Mouse (Mus musculus): Measurements from ENCODE around the gene Gadd45b. TPM values are rescaled to one million over a fixed set of nuclear protein-coding genes. Genes with fewer than 3 reads are reported as not detected.

Gadd45b gene
- polyA plus RNA-seq, 1 experiment from 2014 or later: 12.3 TPM

DNA sequence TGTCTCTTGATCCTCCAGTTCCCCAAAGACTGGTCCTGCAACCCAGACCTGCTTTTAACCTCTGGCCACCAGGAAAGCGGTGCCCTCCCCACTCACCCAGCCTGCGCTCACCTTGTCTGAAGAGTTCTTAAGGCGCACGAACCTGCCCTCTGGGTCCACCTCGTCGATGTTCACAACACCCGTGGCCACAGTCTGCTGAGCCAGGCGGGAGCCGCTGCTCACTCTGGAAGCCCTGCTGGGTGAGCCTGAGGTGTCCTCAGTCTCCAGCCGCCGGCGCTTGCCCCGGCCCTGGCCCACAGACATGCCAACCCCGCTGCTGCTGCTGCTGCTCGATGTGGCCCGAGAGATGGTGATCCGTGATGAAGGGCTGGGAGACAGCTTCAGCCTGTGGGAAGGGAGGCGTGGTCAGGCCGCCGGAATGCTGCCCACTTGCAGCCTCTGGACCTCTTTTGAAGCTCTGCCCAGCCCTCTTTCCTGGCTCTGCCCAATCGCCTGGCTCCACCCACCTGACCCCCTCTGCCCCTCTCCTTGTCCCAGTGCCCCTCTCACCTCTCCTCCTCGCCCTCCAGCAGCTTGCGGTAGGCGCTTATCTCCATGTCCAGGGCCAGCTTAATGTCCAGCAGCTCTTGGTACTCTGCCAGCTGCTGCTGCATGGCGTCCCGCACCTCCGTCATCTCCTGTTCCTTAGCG, 25.7 kb upstream of the Gadd45b start:
- no peak overlapping the region for H3K4me3 ChIP-seq (ENCODE audit: low read depth, low read length)
- H3K27me3 ChIP-seq (ENCODE audit: control insufficient read depth, insufficient read depth, low read length): no peaks in the 10 kb centered on the region
- H3K9ac ChIP-seq (ENCODE audit: low read length): no peak overlapping the region
- peaks cover 29% of the 10 kb centered on the region for H3K36me3 ChIP-seq (ENCODE audit: control insufficient read depth, insufficient read depth, low read length)
- WGBS: 88% methylated on average over 28 of the region's 28 CpGs
- no peak overlapping the region for H3K27ac ChIP-seq (replicated peaks; ENCODE audit: low read depth, low read length)
- peaks cover 6% of the 10 kb centered on the region; the same call in 1 of the 2 replicates for H3K4me1 ChIP-seq (ENCODE audit: control insufficient read depth, insufficient read depth, low read length)
- ATAC-seq (ENCODE audit: insufficient number of reproducible peaks, low FRiP score, low TSS enrichment, low read depth) (no peak), DNase-seq (ENCODE audit: low spot score) (no peak)
- H3K9me3 ChIP-seq (ENCODE audit: control insufficient read depth, low read length): no peaks in the 10 kb centered on the region
- H3K4me2 ChIP-seq (ENCODE audit: low read depth, severe bottlenecking): no peak overlapping the region

DNA sequence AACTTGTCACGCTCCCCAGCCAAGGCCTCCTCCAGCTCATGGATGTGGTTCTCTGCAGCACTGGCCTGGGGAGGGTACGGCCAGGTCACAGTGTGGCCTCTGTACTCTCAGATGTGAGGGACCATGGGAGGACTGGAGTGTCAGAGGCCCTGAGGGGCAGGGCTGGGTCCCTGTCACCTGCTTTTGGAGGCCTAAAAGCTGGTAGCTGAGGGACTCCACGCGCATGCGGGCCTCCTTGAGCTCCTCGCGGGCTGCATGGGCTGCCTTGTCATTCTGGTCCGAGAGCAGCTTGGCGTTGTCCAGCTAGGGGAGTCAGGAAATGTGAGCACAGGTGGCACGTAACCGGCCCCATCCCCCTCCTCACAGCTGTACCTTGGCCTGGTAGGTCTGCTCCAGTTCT, 25.2 kb upstream of the Gadd45b start:
- peaks cover 34% of the 10 kb centered on the region for H3K36me3 ChIP-seq (ENCODE audit: control insufficient read depth, insufficient read depth, low read length)
- H3K27ac ChIP-seq (replicated peaks; ENCODE audit: low read depth, low read length): no peak overlapping the region
- DNase-seq (ENCODE audit: low spot score): no peak
- ATAC-seq (ENCODE audit: insufficient number of reproducible peaks, low FRiP score, low TSS enrichment, low read depth): no peak
- H3K9me3 ChIP-seq (ENCODE audit: control insufficient read depth, low read length): no peaks in the 10 kb centered on the region
- H3K4me3 ChIP-seq (ENCODE audit: low read depth, low read length): no peak overlapping the region
- peaks cover under 1% of the 10 kb centered on the region; the same call in 1 of the 2 replicates for H3K4me1 ChIP-seq (ENCODE audit: control insufficient read depth, insufficient read depth, low read length)
- H3K4me2 ChIP-seq (ENCODE audit: low read depth, severe bottlenecking): no peak overlapping the region
- no peak overlapping the region for H3K9ac ChIP-seq (ENCODE audit: low read length)
- 93% methylated on average over 11 of the region's 11 CpGs for WGBS
- H3K27me3 ChIP-seq (ENCODE audit: control insufficient read depth, insufficient read depth, low read length): no peaks in the 10 kb centered on the region

GRCm38 (mm10) chr10:80909375-80910162, 20.3 kb upstream of the Gadd45b start:
- no peak overlapping the region for H3K4me2 ChIP-seq (ENCODE audit: low read depth, severe bottlenecking)
- no peak overlapping the region for H3K4me3 ChIP-seq (ENCODE audit: low read depth, low read length)
- no peaks in the 10 kb centered on the region for H3K9me3 ChIP-seq (ENCODE audit: control insufficient read depth, low read length)
- peaks cover 32% of the 10 kb centered on the region; the same call in 1 of the 2 replicates for H3K36me3 ChIP-seq (ENCODE audit: control insufficient read depth, insufficient read depth, low read length)
- WGBS: 91% methylated on average over 22 of the region's 22 CpGs
- H3K27ac ChIP-seq (replicated peaks; ENCODE audit: low read depth, low read length): no peak overlapping the region
- no peak overlapping the region for H3K9ac ChIP-seq (ENCODE audit: low read length)
- no peaks in the 10 kb centered on the region for H3K4me1 ChIP-seq (ENCODE audit: control insufficient read depth, insufficient read depth, low read length)
- no peaks in the 10 kb centered on the region for H3K27me3 ChIP-seq (ENCODE audit: control insufficient read depth, insufficient read depth, low read length)
- ATAC-seq (ENCODE audit: insufficient number of reproducible peaks, low FRiP score, low TSS enrichment, low read depth) (no peak), DNase-seq (ENCODE audit: low spot score) (no peak)

DNA sequence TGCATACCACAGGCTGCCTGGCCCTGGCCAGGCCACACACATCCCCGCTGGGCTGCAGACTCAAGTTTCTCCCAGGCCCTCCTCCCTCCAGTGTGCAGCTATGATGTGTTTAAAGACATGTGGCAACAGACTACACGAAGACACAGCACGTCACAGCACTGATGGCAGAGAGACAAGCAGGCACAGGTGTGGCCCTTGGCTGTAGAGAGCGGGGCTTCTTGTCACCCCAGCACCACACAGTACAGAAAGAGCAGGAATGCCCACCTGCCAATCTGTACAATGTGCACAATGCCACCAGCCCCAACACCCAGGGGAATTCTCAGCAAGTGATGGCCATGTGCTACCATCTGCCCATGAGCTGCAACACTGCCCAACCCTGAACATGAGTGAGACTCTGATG, 18.5 kb upstream of the Gadd45b start:
- H3K9me3 ChIP-seq (ENCODE audit: control insufficient read depth, low read length): no peaks in the 10 kb centered on the region
- peaks cover 20% of the 10 kb centered on the region; the same call in 1 of the 2 replicates for H3K36me3 ChIP-seq (ENCODE audit: control insufficient read depth, insufficient read depth, low read length)
- no peak overlapping the region for H3K27ac ChIP-seq (replicated peaks; ENCODE audit: low read depth, low read length)
- 92% methylated on average over 4 of the region's 4 CpGs for WGBS
- no peak overlapping the region for H3K4me3 ChIP-seq (ENCODE audit: low read depth, low read length)
- no peaks in the 10 kb centered on the region for H3K4me1 ChIP-seq (ENCODE audit: control insufficient read depth, insufficient read depth, low read length)
- H3K4me2 ChIP-seq (ENCODE audit: low read depth, severe bottlenecking): no peak overlapping the region
- no peak for DNase-seq (ENCODE audit: low spot score)
- H3K9ac ChIP-seq (ENCODE audit: low read length): no peak overlapping the region
- H3K27me3 ChIP-seq (ENCODE audit: control insufficient read depth, insufficient read depth, low read length): no peaks in the 10 kb centered on the region
- no peak for ATAC-seq (ENCODE audit: insufficient number of reproducible peaks, low FRiP score, low TSS enrichment, low read depth)

- no peak for ATAC-seq (ENCODE audit: insufficient number of reproducible peaks, low FRiP score, low TSS enrichment, low read depth)
- no peaks in the 10 kb centered on the region for H3K27me3 ChIP-seq (ENCODE audit: control insufficient read depth, insufficient read depth, low read length)
- H3K9me3 ChIP-seq (ENCODE audit: control insufficient read depth, low read length): no peaks in the 10 kb centered on the region
- no peak overlapping the region for H3K27ac ChIP-seq (replicated peaks; ENCODE audit: low read depth, low read length)
- DNase-seq (ENCODE audit: low spot score): no peak
- no peaks in the 10 kb centered on the region for H3K4me1 ChIP-seq (ENCODE audit: control insufficient read depth, insufficient read depth, low read length)
- no peak overlapping the region for H3K4me2 ChIP-seq (ENCODE audit: low read depth, severe bottlenecking)
- no peak overlapping the region for H3K4me3 ChIP-seq (ENCODE audit: low read depth, low read length)
- H3K36me3 ChIP-seq (ENCODE audit: control insufficient read depth, insufficient read depth, low read length): peaks cover 20% of the 10 kb centered on the region; the same call in 1 of the 2 replicates
- H3K9ac ChIP-seq (ENCODE audit: low read length): no peak overlapping the region
Measured at GRCm38 (mm10) chr10:80911891-80912290, 18.0 kb upstream of the Gadd45b start.

DNA sequence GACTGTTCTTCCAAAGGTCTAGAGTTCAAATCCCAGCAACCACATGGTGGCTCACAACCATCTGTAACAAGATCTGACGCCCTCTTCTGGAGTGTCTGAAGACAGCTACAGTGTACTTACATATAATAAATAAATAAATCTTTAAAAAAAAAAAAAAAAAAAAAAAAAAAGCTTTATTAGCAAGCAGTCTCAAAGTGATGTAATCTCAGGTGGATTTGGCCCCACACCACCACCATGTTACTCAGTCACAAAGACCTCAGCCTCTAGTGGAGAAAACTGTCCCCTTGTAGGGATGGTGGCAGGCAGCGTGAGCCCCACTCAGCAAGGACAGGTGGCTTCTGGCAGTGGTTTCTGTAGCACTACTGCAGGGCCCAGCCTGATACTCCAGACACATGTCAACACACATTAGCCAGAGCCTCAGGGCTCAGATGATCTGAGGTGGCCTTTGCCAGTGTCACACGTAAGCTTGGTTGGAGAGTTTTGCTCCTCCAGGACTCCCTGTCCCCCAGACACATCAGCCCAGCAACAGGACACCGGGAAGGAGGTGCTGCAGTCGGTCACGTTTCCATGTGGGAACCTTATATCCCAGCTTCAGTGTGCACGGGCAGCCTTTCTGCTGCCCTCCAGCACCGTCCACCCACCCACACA, 16.4 kb upstream of the Gadd45b start:
- WGBS: 93% methylated on average over 7 of the region's 8 CpGs
- Histone ChIP-seq H3K4me1 (ENCODE audit: control insufficient read depth, insufficient read depth, low read length) (0 out of 2 replicates have a peak, but pooled peaks cover 4% of the 10 kb centered on the region), H3K9me3 (ENCODE audit: control insufficient read depth, low read length) (no peaks in the 10 kb centered on the region), H3K27me3 (ENCODE audit: control insufficient read depth, insufficient read depth, low read length) (no peaks in the 10 kb centered on the region), H3K4me3 (ENCODE audit: low read depth, low read length) (no peak overlapping the region), H3K36me3 (ENCODE audit: control insufficient read depth, insufficient read depth, low read length) (peaks cover 15% of the 10 kb centered on the region; the same call in 1 of the 2 replicates), H3K4me2 (ENCODE audit: low read depth, severe bottlenecking) (no peak overlapping the region), H3K9ac (ENCODE audit: low read length) (no peak overlapping the region), H3K27ac (replicated peaks; ENCODE audit: low read depth, low read length) (no peak overlapping the region)
- DNase-seq (ENCODE audit: low spot score) (no peak), ATAC-seq (ENCODE audit: insufficient number of reproducible peaks, low FRiP score, low TSS enrichment, low read depth) (no peak)

DNA sequence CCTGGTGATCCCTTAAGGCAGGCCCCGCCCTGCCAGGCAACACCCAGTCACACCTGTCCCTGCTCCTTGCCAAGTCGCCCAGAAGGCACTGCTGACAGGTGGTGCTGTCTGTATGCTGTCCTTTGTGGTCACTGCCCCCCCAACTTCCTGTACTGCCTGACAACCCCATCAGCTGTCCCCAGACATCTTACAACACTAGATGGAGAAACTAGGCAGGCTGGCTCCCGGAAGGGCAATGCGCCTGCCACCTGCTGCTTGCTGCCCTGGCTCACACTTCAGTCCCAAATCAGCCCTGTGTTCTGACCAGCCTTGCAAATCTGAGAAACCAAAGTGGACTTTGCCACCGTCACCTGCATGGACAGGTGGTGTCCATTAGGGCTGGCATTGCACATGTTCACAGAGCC, 15.6 kb upstream of the Gadd45b start:
- Histone ChIP-seq H3K9me3 (ENCODE audit: control insufficient read depth, low read length) (no peaks in the 10 kb centered on the region), H3K4me3 (ENCODE audit: low read depth, low read length) (no peak overlapping the region), H3K27ac (replicated peaks; ENCODE audit: low read depth, low read length) (no peak overlapping the region), H3K9ac (ENCODE audit: low read length) (no peak overlapping the region), H3K4me2 (ENCODE audit: low read depth, severe bottlenecking) (no peak overlapping the region), H3K36me3 (ENCODE audit: control insufficient read depth, insufficient read depth, low read length) (peaks cover 12% of the 10 kb centered on the region; the same call in 1 of the 2 replicates), H3K4me1 (ENCODE audit: control insufficient read depth, insufficient read depth, low read length) (0 out of 2 replicates have a peak, but pooled peaks cover 4% of the 10 kb centered on the region), H3K27me3 (ENCODE audit: control insufficient read depth, insufficient read depth, low read length) (no peaks in the 10 kb centered on the region)
- no peak for DNase-seq (ENCODE audit: low spot score)
- no peak for ATAC-seq (ENCODE audit: insufficient number of reproducible peaks, low FRiP score, low TSS enrichment, low read depth)
- 85% methylated on average over 5 of the region's 5 CpGs for WGBS

- Histone ChIP-seq H3K27ac (replicated peaks; ENCODE audit: low read depth, low read length) (no peak overlapping the region), H3K4me3 (ENCODE audit: low read depth, low read length) (no peak overlapping the region), H3K4me1 (ENCODE audit: control insufficient read depth, insufficient read depth, low read length) (0 out of 2 replicates have a peak, but pooled peaks cover 4% of the 10 kb centered on the region), H3K9ac (ENCODE audit: low read length) (no peak overlapping the region), H3K9me3 (ENCODE audit: control insufficient read depth, low read length) (no peaks in the 10 kb centered on the region), H3K4me2 (ENCODE audit: low read depth, severe bottlenecking) (no peak overlapping the region), H3K36me3 (ENCODE audit: control insufficient read depth, insufficient read depth, low read length) (peaks cover 5% of the 10 kb centered on the region; the same call in 1 of the 2 replicates), H3K27me3 (ENCODE audit: control insufficient read depth, insufficient read depth, low read length) (no peaks in the 10 kb centered on the region)
- DNase-seq (ENCODE audit: low spot score): no peak
- no peak for ATAC-seq (ENCODE audit: insufficient number of reproducible peaks, low FRiP score, low TSS enrichment, low read depth)
- WGBS: 85% methylated on average over 2 of the region's 2 CpGs
Measured at GRCm38 (mm10) chr10:80915260-80915659, 14.6 kb upstream of the Gadd45b start.

Measured in limb, embryonic 11.5 days (tissue).